Mouse (Mus musculus) T-helper 1 cell (primary cell): ENCODE data around the gene Rabggtb.
"Not testable (repeated sequence)": the region's sequence is repeated elsewhere in the genome, so short reads cannot be mapped to it uniquely, and the experiment has no call there.

Source experiments
- in situ Hi-C: fragments of 300-600 bp; cut with MboI, MseI; formaldehyde crosslinking; loops from one replicate; pipeline ENCODE4 v1.15.1; 2025; ENCODE audit warnings: high pct_unique_total_duplicates

Rabggtb gene

GRCm38 (mm10) chr3:153867149-153868136 is 45.4 kb downstream of the Rabggtb start:
- in situ Hi-C loops: no loop called here

DNA sequence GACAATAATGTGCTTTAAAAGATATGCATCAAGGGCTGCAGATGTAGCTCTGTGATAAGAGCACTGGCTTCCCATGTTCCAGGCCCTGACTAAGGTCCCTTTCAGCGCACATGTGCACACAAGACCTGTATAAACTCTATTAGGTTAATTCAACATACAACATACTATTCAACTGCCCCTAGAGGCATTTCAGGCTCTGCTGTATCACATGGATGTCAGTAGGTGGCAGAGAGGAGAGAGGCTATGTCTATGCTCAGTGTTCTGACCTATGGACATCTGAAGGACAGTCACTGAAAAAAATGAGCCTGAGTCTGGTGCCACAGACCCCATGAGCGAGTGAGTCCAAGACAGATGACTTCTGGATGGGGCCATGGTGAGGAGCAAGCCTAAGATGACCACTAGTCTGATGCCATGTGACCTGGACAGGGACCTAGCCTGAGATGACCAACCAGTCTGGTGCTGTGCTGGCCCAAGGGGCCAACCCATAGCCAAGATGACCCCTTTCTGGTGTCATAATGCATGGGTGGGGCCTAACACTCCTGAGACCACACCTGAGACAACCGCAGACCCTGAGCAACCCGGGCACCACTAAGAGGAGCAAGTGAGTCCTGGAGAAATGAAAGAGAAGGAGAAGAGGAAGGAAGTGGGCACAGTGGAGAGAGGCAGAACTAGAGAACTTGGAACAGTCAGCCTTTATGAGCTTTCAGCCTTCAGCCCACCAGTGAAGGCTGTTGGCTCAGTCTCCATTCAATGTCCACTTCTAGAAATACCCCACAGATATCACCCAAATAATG is 48.0 kb downstream of the Rabggtb start:
- in situ Hi-C loops: no loop called here

DNA sequence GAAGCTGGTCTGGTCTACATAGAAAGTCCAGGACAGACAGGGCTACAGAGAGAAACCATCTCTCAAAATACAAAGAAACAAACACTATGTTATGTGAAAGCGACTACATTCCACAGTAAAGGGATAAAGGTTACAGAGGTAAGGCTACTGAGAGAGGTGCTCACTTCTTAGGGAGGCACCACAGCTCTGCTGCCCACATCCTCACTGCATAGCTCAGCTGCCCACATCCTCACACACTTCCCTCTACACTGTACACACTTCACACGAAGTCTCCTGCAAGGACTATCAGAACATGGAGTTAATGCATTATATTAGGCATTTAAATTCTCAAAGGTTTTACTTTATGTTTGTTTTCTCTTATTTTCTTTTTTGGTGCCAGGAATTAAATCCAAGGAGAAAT is 49.0 kb downstream of the Rabggtb start:
- in situ Hi-C loops: no loop called here

- in situ Hi-C loops: not testable (repeated sequence)
Observed at GRCm38 (mm10) chr3:153860392-153860791, 52.4 kb downstream of the Rabggtb start.

GRCm38 (mm10) chr3:153858350-153859001 is 54.3 kb downstream of the Rabggtb start:
- in situ Hi-C loops: no loop called here
